Mouse (Mus musculus): ENCODE data around the gene Shd. TPM values are rescaled to one million over a fixed set of nuclear protein-coding genes. Genes with fewer than 3 reads are reported as not detected.

Gene Shd
- polyA plus RNA-seq, 1 experiment from 2014 or later, result 44.8 TPM

- Histone ChIP-seq H3K27me3 (ENCODE audit: control insufficient read depth, insufficient read depth, low read length) (no peaks in the 10 kb centered on the region), H3K9me3 (ENCODE audit: control insufficient read depth, low read length) (no peaks in the 10 kb centered on the region), H3K9ac (ENCODE audit: low read length) (no peak overlapping the region), H3K4me2 (ENCODE audit: low read depth, severe bottlenecking) (no peak overlapping the region), H3K4me3 (ENCODE audit: low read depth, low read length) (no peak overlapping the region), H3K27ac (replicated peaks; ENCODE audit: low read depth, low read length) (no peak overlapping the region), H3K4me1 (ENCODE audit: control insufficient read depth, insufficient read depth, low read length) (no peaks in the 10 kb centered on the region), H3K36me3 (ENCODE audit: control insufficient read depth, insufficient read depth, low read length) (0 out of 2 replicates have a peak, but pooled peaks cover 2% of the 10 kb centered on the region)
- DNase-seq (ENCODE audit: low spot score), result no peak
- ATAC-seq (ENCODE audit: insufficient number of reproducible peaks, low FRiP score, low TSS enrichment, low read depth), result no peak
- WGBS, result 45% methylated on average over 3 of the region's 3 CpGs
Measured at GRCm38 (mm10) chr17:55977301-55977700, 7.0 kb downstream of the Shd start.

GRCm38 (mm10) chr17:55986030-55986961 lies 16.0 kb downstream of the Shd start, which contains the start of gene Fsd1:
Gene Fsd1 (plus strand): TSS chr17:55986509.
- H3K9me3 ChIP-seq (ENCODE audit: control insufficient read depth, low read length), result no peaks in the 10 kb centered on the region
- no peaks in the 10 kb centered on the region for H3K27me3 ChIP-seq (ENCODE audit: control insufficient read depth, insufficient read depth, low read length)
- peaks cover 2% of the 10 kb centered on the region; the same call in 1 of the 2 replicates for H3K4me1 ChIP-seq (ENCODE audit: control insufficient read depth, insufficient read depth, low read length)
- peak within 1 kb of the TSS; percentile 65 for H3K9ac ChIP-seq (ENCODE audit: low read length)
- WGBS, result 10% methylated on average over 35 of the region's 35 CpGs
- ATAC-seq (ENCODE audit: insufficient number of reproducible peaks, low FRiP score, low TSS enrichment, low read depth) (peak; percentile 51; the same call in 1 of the 2 replicates), DNase-seq (ENCODE audit: low spot score) (peak; percentile 86)
- H3K4me2 ChIP-seq (ENCODE audit: low read depth, severe bottlenecking), result peak within 1 kb of the TSS; percentile 92
- no peak within 1 kb of the TSS for H3K27ac ChIP-seq (replicated peaks; ENCODE audit: low read depth, low read length)
- no peaks in the 10 kb centered on the region for H3K36me3 ChIP-seq (ENCODE audit: control insufficient read depth, insufficient read depth, low read length)
- peak within 1 kb of the TSS; percentile 63 for H3K4me3 ChIP-seq (ENCODE audit: low read depth, low read length)

- no peaks in the 10 kb centered on the region for H3K36me3 ChIP-seq (ENCODE audit: control insufficient read depth, insufficient read depth, low read length)
- no peak overlapping the region for H3K9ac ChIP-seq (ENCODE audit: low read length)
- no peak overlapping the region for H3K27ac ChIP-seq (replicated peaks; ENCODE audit: low read depth, low read length)
- ATAC-seq (ENCODE audit: insufficient number of reproducible peaks, low FRiP score, low TSS enrichment, low read depth), result no peak; the same call in 1 of the 2 replicates
- no peak overlapping the region for H3K4me3 ChIP-seq (ENCODE audit: low read depth, low read length)
- no peak for DNase-seq (ENCODE audit: low spot score)
- 84% methylated on average over 8 of the region's 8 CpGs for WGBS
- H3K4me1 ChIP-seq (ENCODE audit: control insufficient read depth, insufficient read depth, low read length), result peaks cover 2% of the 10 kb centered on the region; the same call in 1 of the 2 replicates
- H3K4me2 ChIP-seq (ENCODE audit: low read depth, severe bottlenecking), result no peak overlapping the region
- no peaks in the 10 kb centered on the region for H3K27me3 ChIP-seq (ENCODE audit: control insufficient read depth, insufficient read depth, low read length)
- H3K9me3 ChIP-seq (ENCODE audit: control insufficient read depth, low read length), result no peaks in the 10 kb centered on the region
Measured at GRCm38 (mm10) chr17:55990278-55990898, 20.1 kb downstream of the Shd start.

- Histone ChIP-seq H3K27ac (replicated peaks; ENCODE audit: low read depth, low read length) (no peak overlapping the region), H3K4me3 (ENCODE audit: low read depth, low read length) (no peak overlapping the region), H3K27me3 (ENCODE audit: control insufficient read depth, insufficient read depth, low read length) (peaks cover 6% of the 10 kb centered on the region; the same call in 1 of the 2 replicates), H3K4me1 (ENCODE audit: control insufficient read depth, insufficient read depth, low read length) (no peaks in the 10 kb centered on the region), H3K36me3 (ENCODE audit: control insufficient read depth, insufficient read depth, low read length) (0 out of 2 replicates have a peak, but pooled peaks cover 2% of the 10 kb centered on the region), H3K9me3 (ENCODE audit: control insufficient read depth, low read length) (no peaks in the 10 kb centered on the region), H3K4me2 (ENCODE audit: low read depth, severe bottlenecking) (no peak overlapping the region), H3K9ac (ENCODE audit: low read length) (no peak overlapping the region)
- 90% methylated on average over 15 of the region's 15 CpGs for WGBS
- DNase-seq (ENCODE audit: low spot score) (no peak), ATAC-seq (ENCODE audit: insufficient number of reproducible peaks, low FRiP score, low TSS enrichment, low read depth) (no peak)
Measured at GRCm38 (mm10) chr17:55996007-55996406, 25.7 kb downstream of the Shd start.

GRCm38 (mm10) chr17:55999794-56000499 lies 29.7 kb downstream of the Shd start:
- whole genome bisulfite sequencing, result 5% methylated on average over 30 of the region's 30 CpGs
- H3K4me1 ChIP-seq (ENCODE audit: control insufficient read depth, insufficient read depth, low read length), result no peaks in the 10 kb centered on the region
- peak overlapping the region; percentile 32 for H3K4me2 ChIP-seq (ENCODE audit: low read depth, severe bottlenecking)
- no peaks in the 10 kb centered on the region for H3K9me3 ChIP-seq (ENCODE audit: control insufficient read depth, low read length)
- peak; percentile 49; the same call in 1 of the 2 replicates for ATAC-seq (ENCODE audit: insufficient number of reproducible peaks, low FRiP score, low TSS enrichment, low read depth)
- H3K4me3 ChIP-seq (ENCODE audit: low read depth, low read length), result peak overlapping the region; percentile 16; the same call in 1 of the 2 replicates
- 0 out of 2 replicates have a peak, but pooled peaks cover 2% of the 10 kb centered on the region for H3K36me3 ChIP-seq (ENCODE audit: control insufficient read depth, insufficient read depth, low read length)
- H3K27me3 ChIP-seq (ENCODE audit: control insufficient read depth, insufficient read depth, low read length), result peaks cover 6% of the 10 kb centered on the region; the same call in 1 of the 2 replicates
- H3K9ac ChIP-seq (ENCODE audit: low read length), result 0 out of 2 replicates have a peak overlapping the region, but pooled peaks have one; percentile 17
- H3K27ac ChIP-seq (replicated peaks; ENCODE audit: low read depth, low read length), result no peak overlapping the region
- peak; percentile 49 for DNase-seq (ENCODE audit: low spot score)

GRCm38 (mm10) chr17:56003000-56003399 lies 32.7 kb downstream of the Shd start:
- Histone ChIP-seq H3K9ac (ENCODE audit: low read length) (no peak overlapping the region), H3K36me3 (ENCODE audit: control insufficient read depth, insufficient read depth, low read length) (no peaks in the 10 kb centered on the region), H3K4me2 (ENCODE audit: low read depth, severe bottlenecking) (no peak overlapping the region), H3K27ac (replicated peaks; ENCODE audit: low read depth, low read length) (no peak overlapping the region), H3K9me3 (ENCODE audit: control insufficient read depth, low read length) (peaks cover 3% of the 10 kb centered on the region; the same call in 1 of the 2 replicates), H3K4me3 (ENCODE audit: low read depth, low read length) (no peak overlapping the region), H3K27me3 (ENCODE audit: control insufficient read depth, insufficient read depth, low read length) (peaks cover 9% of the 10 kb centered on the region; the same call in 1 of the 2 replicates), H3K4me1 (ENCODE audit: control insufficient read depth, insufficient read depth, low read length) (peaks cover 9% of the 10 kb centered on the region; the same call in 1 of the 2 replicates)
- DNase-seq (ENCODE audit: low spot score) (no peak), ATAC-seq (ENCODE audit: insufficient number of reproducible peaks, low FRiP score, low TSS enrichment, low read depth) (no peak)
- WGBS, result 85% methylated on average over 3 of the region's 3 CpGs

- no peak within 1 kb of the TSS for H3K9ac ChIP-seq (ENCODE audit: low read length)
- DNase-seq (ENCODE audit: low spot score) (peak; percentile 63), ATAC-seq (ENCODE audit: insufficient number of reproducible peaks, low FRiP score, low TSS enrichment, low read depth) (no peak)
- H3K36me3 ChIP-seq (ENCODE audit: control insufficient read depth, insufficient read depth, low read length), result no peaks in the 10 kb centered on the region
- H3K9me3 ChIP-seq (ENCODE audit: control insufficient read depth, low read length), result peaks cover 3% of the 10 kb centered on the region
- no peak within 1 kb of the TSS for H3K4me3 ChIP-seq (ENCODE audit: low read depth, low read length)
- 45% methylated on average over 13 of the region's 13 CpGs for WGBS
- peaks cover 18% of the 10 kb centered on the region for H3K4me1 ChIP-seq (ENCODE audit: control insufficient read depth, insufficient read depth, low read length)
- peaks cover 6% of the 10 kb centered on the region; the same call in 1 of the 2 replicates for H3K27me3 ChIP-seq (ENCODE audit: control insufficient read depth, insufficient read depth, low read length)
- peak within 1 kb of the TSS; percentile 7; the same call in 1 of the 2 replicates for H3K4me2 ChIP-seq (ENCODE audit: low read depth, severe bottlenecking)
- H3K27ac ChIP-seq (replicated peaks; ENCODE audit: low read depth, low read length), result 0 out of 2 replicates have a peak within 1 kb of the TSS, but pooled peaks have one; percentile 26
Measured at GRCm38 (mm10) chr17:56005415-56006061, 35.3 kb downstream of the Shd start, which contains the start of the genes Stap2 and Mpnd. Gene Stap2 (minus strand): TSS chr17:56005584. Gene Mpnd (plus strand): TSS chr17:56005711.
